Mouse (Mus musculus) small intestine, adult 2 months (tissue): ENCODE results near the gene P2ry14. TPM values are rescaled to one million over a fixed set of nuclear protein-coding genes. Genes with fewer than 3 reads are reported as not detected.

ENCODE experiments used
- H3K27ac ChIP-seq: fragments of 200-500 bp; 2 replicates; pipeline ENCODE4 v1.5.1; 2012; ENCODE audit warnings: low read depth, low read length, control low read depth, inconsistent platforms; ENCODE audit not compliant: insufficient read depth
- H3K27me3 ChIP-seq: fragments of 200-500 bp; 2 replicates; pipeline ENCODE4 v1.6.1; 2012; ENCODE audit warnings: mild to moderate bottlenecking, moderate library complexity, low read length, inconsistent platforms; ENCODE audit not compliant: control insufficient read depth, insufficient read depth
- H3K36me3 ChIP-seq: fragments of 200-500 bp; 2 replicates; pipeline ENCODE4 v1.6.1; 2012; ENCODE audit warnings: mild to moderate bottlenecking, low read length, control low read depth, inconsistent platforms; ENCODE audit not compliant: control insufficient read depth, insufficient read depth
- H3K4me1 ChIP-seq: fragments of 200-500 bp; 2 replicates; pipeline ENCODE4 v1.6.1; 2012; ENCODE audit warnings: low read length, inconsistent platforms, mixed read lengths; ENCODE audit not compliant: control insufficient read depth, insufficient read depth, insufficient read length
- H3K4me3 ChIP-seq: fragments of 200-500 bp; 2 replicates; pipeline ENCODE4 v1.5.1; 2012; ENCODE audit warnings: low read depth, mild to moderate bottlenecking, control low read depth, inconsistent platforms, low read length, moderate library complexity
- CTCF ChIP-seq: fragments of 200-500 bp; IDR thresholded peaks from 2 replicates; pipeline ENCODE4 v1.5.1; 2012; ENCODE audit warnings: low read depth, mild to moderate bottlenecking, control low read depth, inconsistent platforms, low read length, moderate library complexity, mixed read lengths; ENCODE audit not compliant: insufficient replicate concordance, insufficient read length; ENCODE audit errors: extremely low read depth
- POLR2A ChIP-seq: fragments of 200-500 bp; IDR thresholded peaks from 2 replicates; pipeline ENCODE4 v1.6.1; 2012; ENCODE audit warnings: low read depth, mild to moderate bottlenecking, control low read depth, inconsistent platforms, low read length, moderate library complexity
- WGBS: fragments of 180-500 bp; shearing (Covaris S2); methylation state at CpG from one replicate; pipeline ENCODE4 v1.1.7; 2018; 5-methylcytosine and 5-hydroxymethylcytosine counted together
- polyA plus RNA-seq: library from polyadenylated mRNA; depleted of rRNA; stranded (reverse); fragments of >200 nt; gene quantifications from 2 replicates; pipeline ENCODE4 v1.2.3, GENCODE M21; 2012

The P2ry14 gene
- polyA plus RNA-seq, 1 experiment: 3.4 TPM

DNA sequence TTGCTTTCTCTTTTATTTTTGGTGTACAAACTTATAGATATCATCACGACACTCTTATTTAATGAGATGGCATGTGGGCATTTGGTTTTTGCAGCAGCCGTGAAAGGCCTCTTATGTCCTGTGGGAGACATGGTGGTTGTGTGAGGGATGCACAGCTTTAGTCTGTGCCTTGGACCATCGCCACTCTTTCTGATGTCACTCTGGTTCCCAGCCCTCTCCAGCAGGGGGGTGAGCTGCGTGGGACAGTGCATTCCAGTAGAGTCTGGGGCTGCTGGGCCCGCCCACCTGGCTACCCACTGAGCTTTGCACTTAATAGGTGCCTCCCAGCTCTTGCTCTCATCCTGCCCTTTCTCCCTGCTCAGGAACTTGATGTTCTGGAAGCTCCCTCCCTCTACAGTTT lies 27.7 kb upstream of the P2ry14 start:
- no peaks in the 10 kb centered on the region for H3K36me3 ChIP-seq
- H3K4me1 ChIP-seq: no peaks in the 10 kb centered on the region
- no peak overlapping the region for H3K27ac ChIP-seq
- WGBS: 73% methylated on average over 5 of the region's 5 CpGs
- no peaks in the 10 kb centered on the region for H3K27me3 ChIP-seq
- H3K4me3 ChIP-seq: no peak overlapping the region
- TF ChIP-seq POLR2A: no peak
- no peak for TF ChIP-seq CTCF

DNA sequence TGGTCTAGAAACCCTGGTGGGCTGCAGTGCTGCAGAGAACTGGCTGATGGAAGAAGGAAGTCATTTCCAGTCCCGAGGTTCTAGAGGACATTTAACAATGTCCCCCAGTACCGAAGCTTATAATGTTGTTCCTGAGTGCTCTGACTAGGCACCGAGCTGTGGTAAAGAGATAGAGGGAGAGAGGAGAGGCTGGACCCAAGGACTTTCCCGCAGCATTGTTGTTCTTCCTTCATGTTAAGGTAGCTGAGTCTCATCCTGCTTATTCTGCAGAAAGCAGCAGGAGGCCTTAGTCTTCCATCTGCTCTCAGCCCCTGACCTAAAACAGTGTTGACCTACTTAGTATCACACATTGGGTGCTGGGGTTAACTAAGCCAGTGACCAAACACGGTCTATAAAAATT lies 23.5 kb upstream of the P2ry14 start:
- Histone ChIP-seq H3K27me3 (no peaks in the 10 kb centered on the region), H3K4me1 (no peaks in the 10 kb centered on the region), H3K36me3 (no peaks in the 10 kb centered on the region), H3K4me3 (no peak overlapping the region), H3K27ac (no peak overlapping the region)
- TF ChIP-seq CTCF (no peak), POLR2A (no peak)
- 66% methylated on average over 5 of the region's 5 CpGs for WGBS

GRCm38 (mm10) chr3:59175234-59175633 lies 21.8 kb upstream of the P2ry14 start:
- Histone ChIP-seq H3K4me3 (no peak overlapping the region), H3K36me3 (no peaks in the 10 kb centered on the region), H3K4me1 (no peaks in the 10 kb centered on the region), H3K27me3 (no peaks in the 10 kb centered on the region), H3K27ac (no peak overlapping the region)
- TF ChIP-seq CTCF: no peak
- TF ChIP-seq POLR2A: no peak
- 25% methylated on average over 5 of the region's 5 CpGs for WGBS

DNA sequence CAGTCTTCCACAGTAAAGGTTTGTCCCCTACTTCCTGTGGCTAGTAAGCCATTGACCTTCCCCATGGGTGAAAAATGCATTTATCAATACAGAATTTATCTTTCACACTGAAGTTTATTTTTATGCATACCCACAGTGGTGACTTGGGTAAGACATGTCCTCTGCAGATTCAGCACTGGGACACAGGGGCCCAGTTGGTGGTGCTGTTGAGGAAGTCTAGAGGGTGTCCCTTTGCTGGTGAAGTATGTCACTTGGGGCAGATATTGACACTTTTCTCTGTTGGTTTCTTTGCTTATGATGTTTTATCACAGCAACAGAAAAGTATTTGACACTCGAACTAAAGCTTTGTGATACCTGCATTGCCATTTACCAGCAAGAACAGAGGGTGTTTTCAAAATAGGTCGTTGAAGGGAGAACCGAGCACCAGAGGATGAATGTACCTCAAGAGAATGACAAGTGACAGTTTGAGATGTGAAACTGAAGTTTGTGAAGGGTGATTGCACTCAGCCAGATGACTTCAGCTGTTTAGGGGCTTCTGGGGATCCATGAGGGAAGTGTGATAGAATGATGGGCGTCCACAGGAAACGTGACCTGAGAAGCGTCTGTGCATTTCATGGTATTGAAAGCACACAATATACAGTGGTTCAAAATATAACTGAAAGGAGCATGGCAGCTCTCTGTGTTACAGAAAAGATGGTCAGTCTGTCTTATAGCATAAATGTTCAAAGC lies 21.2 kb upstream of the P2ry14 start:
- Histone ChIP-seq H3K27ac (no peak overlapping the region), H3K27me3 (no peaks in the 10 kb centered on the region), H3K4me3 (no peak overlapping the region), H3K4me1 (no peaks in the 10 kb centered on the region), H3K36me3 (no peaks in the 10 kb centered on the region)
- no peak for TF ChIP-seq CTCF
- no peak for TF ChIP-seq POLR2A
- WGBS: 75% methylated on average over 6 of the region's 6 CpGs

- no peak for TF ChIP-seq CTCF
- no peak for TF ChIP-seq POLR2A
- Histone ChIP-seq H3K4me3 (no peak overlapping the region), H3K27me3 (no peaks in the 10 kb centered on the region), H3K36me3 (no peaks in the 10 kb centered on the region), H3K27ac (no peak overlapping the region), H3K4me1 (no peaks in the 10 kb centered on the region)
- WGBS: 69% methylated on average over 2 of the region's 2 CpGs
Measured at GRCm38 (mm10) chr3:59169921-59170627, 16.7 kb upstream of the P2ry14 start.

GRCm38 (mm10) chr3:59169215-59169614 lies 15.8 kb upstream of the P2ry14 start:
- TF ChIP-seq CTCF: no peak
- no peak for TF ChIP-seq POLR2A
- Histone ChIP-seq H3K4me3 (no peak overlapping the region), H3K36me3 (no peaks in the 10 kb centered on the region), H3K4me1 (no peaks in the 10 kb centered on the region), H3K27me3 (no peaks in the 10 kb centered on the region), H3K27ac (no peak overlapping the region)
- WGBS: 75% methylated on average over 4 of the region's 4 CpGs

- H3K27ac ChIP-seq: no peak overlapping the region
- TF ChIP-seq POLR2A (no peak), CTCF (no peak)
- 80% methylated on average over 6 of the region's 6 CpGs for WGBS
- no peak overlapping the region for H3K4me3 ChIP-seq
- H3K27me3 ChIP-seq: no peaks in the 10 kb centered on the region
- H3K4me1 ChIP-seq: no peaks in the 10 kb centered on the region
- H3K36me3 ChIP-seq: no peaks in the 10 kb centered on the region
Measured at GRCm38 (mm10) chr3:59168476-59168875, 15.1 kb upstream of the P2ry14 start.
